Mouse (Mus musculus) neutrophil, adult 5-6 weeks (primary cell): ENCODE data around the gene Mycbp2. TPM values are rescaled to one million over a fixed set of nuclear protein-coding genes. Genes with fewer than 3 reads are reported as not detected.

Experiments used
- ATAC-seq: fragments of 151-379, 151-347 bp; 2 replicates; pipeline ENCODE4 v1.8.0; 2017; ENCODE audit warnings: mild to moderate bottlenecking, moderate TSS enrichment; ENCODE audit not compliant: insufficient number of reproducible peaks, poor library complexity, low FRiP score, severe bottlenecking; ENCODE audit errors: extremely low read depth
- total RNA-seq: library from RNA; stranded (forward); fragments of 200-1000 nt; gene quantifications from 2 replicates; pipeline ENCODE4 v1.2.3, GENCODE M21; 2017

Mycbp2 gene
- total RNA-seq, 1 experiment from 2014 or later: 166 TPM

GRCm38 (mm10) chr14:103086671-103087324, 259.8 kb downstream of the Mycbp2 start:
- peak; percentile 77; the same call in 1 of the 2 replicates for ATAC-seq

GRCm38 (mm10) chr14:103085840-103086533, 260.6 kb downstream of the Mycbp2 start:
- no peak for ATAC-seq

- ATAC-seq: no peak
These were observed 267.2 kb downstream of the Mycbp2 start for GRCm38 (mm10) chr14:103079209-103079977.

GRCm38 (mm10) chr14:103078006-103078912, 268.4 kb downstream of the Mycbp2 start:
- ATAC-seq: no peak

GRCm38 (mm10) chr14:103077272-103078005, 269.2 kb downstream of the Mycbp2 start:
- no peak for ATAC-seq

- no peak for ATAC-seq
These were observed 271.4 kb downstream of the Mycbp2 start for GRCm38 (mm10) chr14:103075166-103075565.

GRCm38 (mm10) chr14:103073825-103074224, 272.8 kb downstream of the Mycbp2 start:
- ATAC-seq: no peak

GRCm38 (mm10) chr14:103072731-103073130, 273.9 kb downstream of the Mycbp2 start:
- ATAC-seq: no peak

- ATAC-seq: no peak
These were observed 275.1 kb downstream of the Mycbp2 start for GRCm38 (mm10) chr14:103071471-103071870.

- ATAC-seq: no peak
These were observed 275.8 kb downstream of the Mycbp2 start for GRCm38 (mm10) chr14:103070790-103071189.

- peak; percentile 76 for ATAC-seq
These were observed 276.6 kb downstream of the Mycbp2 start, which contains the start of gene Cln5 for GRCm38 (mm10) chr14:103069864-103070611. Cln5 (plus strand) TSS chr14:103070216.

- ATAC-seq: no peak
These were observed 277.1 kb downstream of the Mycbp2 start for GRCm38 (mm10) chr14:103069465-103069863.

GRCm38 (mm10) chr14:103065294-103066167, 281.1 kb downstream of the Mycbp2 start:
- peak; percentile 51 for ATAC-seq
